In the genomic region with DNA sequence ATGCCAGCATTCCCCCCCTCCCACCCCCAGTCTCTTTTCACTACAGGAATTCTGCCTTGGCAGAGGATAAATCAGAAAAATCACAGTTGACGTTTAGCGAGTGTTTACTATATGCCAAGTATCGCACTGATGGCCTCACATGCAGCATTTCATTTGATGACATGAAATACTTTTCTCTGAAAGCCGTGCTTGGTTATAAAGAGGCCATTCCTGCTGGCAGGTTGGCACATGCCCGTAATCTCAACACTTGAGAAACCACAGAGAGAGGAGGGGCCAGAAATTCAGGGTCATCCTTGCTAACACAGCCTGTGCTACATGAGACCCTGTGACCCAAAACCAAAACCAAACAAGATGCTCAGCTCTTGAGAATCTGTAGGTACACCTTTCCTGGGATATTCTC, we compare ENCODE assay signal across 15 mouse cellular contexts. TPM values are rescaled to one million over a fixed set of nuclear protein-coding genes. Genes with fewer than 3 reads are reported as not detected.
DNase-seq lines count a peak whose midpoint lies in the region; ATAC-seq lines count a peak whose summit lies in the region.
"Had no signal": no experiment of that assay in that cellular context is flagged by ENCODE, and none has a peak within 500 bp of the region (broad histone marks: within the 10 kb centered on the region; RNA-seq: fewer than 3 reads in every experiment).

No protein-coding gene starts in this region.

- H3K4me3 ChIP-seq in forebrain, embryonic 13.5 days, result no peak overlapping the region
- no peak overlapping the region for H3K4me3 ChIP-seq in forebrain, embryonic 14.5 days (ENCODE audit: low read depth, low read length)
- no peak overlapping the region for H3K4me3 ChIP-seq in neural tube, embryonic 13.5 days
- no peak overlapping the region for H3K4me3 ChIP-seq in limb, embryonic 15.5 days
- no peak overlapping the region for H3K4me3 ChIP-seq in stomach, embryonic 16.5 days (replicated peaks; ENCODE audit: low read length)
- H3K4me3 ChIP-seq: forebrain, embryonic 12.5 days; midbrain, embryonic 10.5 days had no signal

- DNase-seq in forebrain, embryonic 14.5 days (ENCODE audit: low spot score), result no peak
- no peak for DNase-seq in neural tube, embryonic 10.5 days (ENCODE audit: extremely low spot score, low spot score)
- DNase-seq in layer of hippocampus, postnatal 14 days (ENCODE audit: low spot score in 2 of 2), result no peak
- DNase-seq: adrenal gland, postnatal 36 days; cerebellum, postnatal 14 days; heart, adult 18-20 months; kidney, adult 8-10 months; liver, postnatal 0 days had no signal

- WGBS in forebrain, embryonic 13.5 days, result 57% methylated on average over 5 of the region's 5 CpGs
- 53% methylated on average over 5 of the region's 5 CpGs for WGBS in forebrain, embryonic 14.5 days
- WGBS in neural tube, embryonic 13.5 days, result 80% methylated on average over 5 of the region's 5 CpGs
- WGBS in limb, embryonic 15.5 days, result 27% methylated on average over 5 of the region's 5 CpGs
- 59% methylated on average over 5 of the region's 5 CpGs for WGBS in stomach, embryonic 16.5 days

- no peaks in the 10 kb centered on the region for H3K27me3 ChIP-seq in forebrain, embryonic 13.5 days
- H3K27me3 ChIP-seq in forebrain, embryonic 14.5 days (replicated peaks; ENCODE audit: control insufficient read depth, insufficient read depth, low read length), result no peaks in the 10 kb centered on the region
- no peaks in the 10 kb centered on the region for H3K27me3 ChIP-seq in neural tube, embryonic 13.5 days
- H3K27me3 ChIP-seq in limb, embryonic 15.5 days, result no peaks in the 10 kb centered on the region
- H3K27me3 ChIP-seq in stomach, embryonic 16.5 days (ENCODE audit: control insufficient read depth, insufficient read depth, low read length), result no peaks in the 10 kb centered on the region
- H3K27me3 ChIP-seq: forebrain, embryonic 12.5 days had no signal

- H3K27ac ChIP-seq in forebrain, embryonic 13.5 days, result peak overlapping the region; percentile 59; the same call in 1 of the 2 replicates
- H3K27ac ChIP-seq in forebrain, embryonic 14.5 days (ENCODE audit: low read depth, low read length), result no peak overlapping the region
- peak overlapping the region; percentile 68 for H3K27ac ChIP-seq in neural tube, embryonic 13.5 days (replicated peaks)
- peak overlapping the region; percentile 76 for H3K27ac ChIP-seq in limb, embryonic 15.5 days
- H3K27ac ChIP-seq in stomach, embryonic 16.5 days (ENCODE audit: low read length), result peak overlapping the region; percentile 78
- H3K27ac ChIP-seq: midbrain, embryonic 10.5 days had no signal

- no peak overlapping the region for H3K9ac ChIP-seq in forebrain, embryonic 13.5 days
- H3K9ac ChIP-seq in forebrain, embryonic 14.5 days (ENCODE audit: low read length), result no peak overlapping the region
- H3K9ac ChIP-seq in neural tube, embryonic 13.5 days, result no peak overlapping the region
- H3K9ac ChIP-seq in limb, embryonic 15.5 days, result no peak overlapping the region
- H3K9ac ChIP-seq in stomach, embryonic 16.5 days (ENCODE audit: low read length), result no peak overlapping the region; the same call in 1 of the 2 replicates
- H3K9ac ChIP-seq: forebrain, embryonic 12.5 days; liver, postnatal 0 days had no signal

- H3K36me3 ChIP-seq in forebrain, embryonic 13.5 days (ENCODE audit: poor library complexity, severe bottlenecking), result peaks cover 36% of the 10 kb centered on the region
- H3K36me3 ChIP-seq in forebrain, embryonic 14.5 days (ENCODE audit: control insufficient read depth, insufficient read depth, low read length), result peaks cover 5% of the 10 kb centered on the region; the same call in 1 of the 2 replicates
- H3K36me3 ChIP-seq in neural tube, embryonic 13.5 days, result peaks cover 16% of the 10 kb centered on the region
- peaks cover 54% of the 10 kb centered on the region for H3K36me3 ChIP-seq in limb, embryonic 15.5 days
- peaks cover 26% of the 10 kb centered on the region; the same call in 1 of the 2 replicates for H3K36me3 ChIP-seq in stomach, embryonic 16.5 days (ENCODE audit: control insufficient read depth, insufficient read depth, low read length)

- no peaks in the 10 kb centered on the region for H3K9me3 ChIP-seq in forebrain, embryonic 13.5 days (replicated peaks)
- no peaks in the 10 kb centered on the region for H3K9me3 ChIP-seq in forebrain, embryonic 14.5 days (replicated peaks; ENCODE audit: control insufficient read depth, low read length)
- no peaks in the 10 kb centered on the region for H3K9me3 ChIP-seq in neural tube, embryonic 13.5 days
- no peaks in the 10 kb centered on the region for H3K9me3 ChIP-seq in limb, embryonic 15.5 days
- H3K9me3 ChIP-seq in stomach, embryonic 16.5 days (replicated peaks; ENCODE audit: control insufficient read depth, low read length), result no peaks in the 10 kb centered on the region
- H3K9me3 ChIP-seq: midbrain, embryonic 10.5 days had no signal

- no peak overlapping the region for H3K4me2 ChIP-seq in forebrain, embryonic 13.5 days
- H3K4me2 ChIP-seq in forebrain, embryonic 14.5 days (ENCODE audit: low read length), result no peak overlapping the region
- no peak overlapping the region for H3K4me2 ChIP-seq in neural tube, embryonic 13.5 days
- H3K4me2 ChIP-seq in limb, embryonic 15.5 days, result no peak overlapping the region
- no peak overlapping the region for H3K4me2 ChIP-seq in stomach, embryonic 16.5 days (ENCODE audit: low read depth, low read length)
- H3K4me2 ChIP-seq: forebrain, embryonic 12.5 days had no signal

- ATAC-seq in forebrain, embryonic 13.5 days, result no peak
- no peak for ATAC-seq in forebrain, embryonic 14.5 days
- no peak for ATAC-seq in neural tube, embryonic 13.5 days (ENCODE audit: low read depth)
- no peak for ATAC-seq in limb, embryonic 15.5 days (ENCODE audit: insufficient number of reproducible peaks, low FRiP score, low TSS enrichment, low read depth)
- ATAC-seq in stomach, embryonic 16.5 days (ENCODE audit: insufficient read depth, low FRiP score), result no peak
- no peak for ATAC-seq in frontal cortex, adult (ENCODE audit: low TSS enrichment)
- ATAC-seq: liver, postnatal 0 days had no signal

- peaks cover 28% of the 10 kb centered on the region for H3K4me1 ChIP-seq in forebrain, embryonic 13.5 days
- H3K4me1 ChIP-seq in forebrain, embryonic 14.5 days (ENCODE audit: control insufficient read depth, insufficient read depth, low read length), result peaks cover 6% of the 10 kb centered on the region; the same call in 1 of the 2 replicates
- peaks cover 37% of the 10 kb centered on the region for H3K4me1 ChIP-seq in neural tube, embryonic 13.5 days (replicated peaks)
- peaks cover 48% of the 10 kb centered on the region for H3K4me1 ChIP-seq in limb, embryonic 15.5 days
- 0 out of 2 replicates have a peak, but pooled peaks cover 3% of the 10 kb centered on the region for H3K4me1 ChIP-seq in stomach, embryonic 16.5 days (ENCODE audit: control insufficient read depth, insufficient read depth, low read length)

RNA-seq across cellular contexts. Expression of a gene that starts 25.2 kb away (rescaled TPM):
- 62.6 and 67.2 TPM in 2 replicates for polyA plus RNA-seq in forebrain, embryonic 13.5 days (2015; fragmentation: Nextera tagmentation; extraction: Ambion mirVana)
- polyA plus RNA-seq in forebrain, embryonic 14.5 days (2014; fragmentation: Nextera tagmentation; extraction: Ambion mirVana), result 71.9 and 72.5 TPM in 2 replicates
- 77.2 and 77.6 TPM in 2 replicates for polyA plus RNA-seq in neural tube, embryonic 13.5 days (2015; fragmentation: Nextera tagmentation; extraction: Ambion mirVana)
- 83.6 and 84.8 TPM in 2 replicates for polyA plus RNA-seq in limb, embryonic 15.5 days (2015; fragmentation: Nextera tagmentation; extraction: Ambion mirVana)
- 58.7 and 62.1 TPM in 2 replicates for polyA plus RNA-seq in stomach, embryonic 16.5 days (2015; fragmentation: Nextera tagmentation; extraction: Ambion mirVana)
- 10 to 100 TPM; 32.6 to 39.3 TPM for total RNA-seq in layer of hippocampus, postnatal 14 days (2021)
